Mouse (Mus musculus) cerebellum, postnatal 4 days (tissue): ENCODE measurements at regions not wholly inside any gene's neighbourhood (a gene's known extent, or its start where the extent isn't known, plus 50 kb on each side); places are given as distances from the start of the nearest gene placed in this dataset.
A peak's percentile ranks its signal among the peaks of the same experiment; 100 is the strongest.

Experiments used
- DNase-seq, 2 experiments: peaks; one replicate each; pipeline ENCODE4 v3.0.0; 2022; ENCODE audit warnings: low spot score in 2 of 2, mixed read lengths in 1 of 2

GRCm38 (mm10) chr4:123990293-123991185, 72.7 kb upstream of the 4930535I16Rik start:
- peak in 1 of 2 experiments; percentile 17 for DNase-seq
